Mouse (Mus musculus): ENCODE measurements around the gene Asb18. TPM values are rescaled to one million over a fixed set of nuclear protein-coding genes. Genes with fewer than 3 reads are reported as not detected.

Asb18 gene
- polyA plus RNA-seq, 1 experiment from 2014 or later, result 0.34 TPM

GRCm38 (mm10) chr1:89940961-89941524, 73.4 kb downstream of the Asb18 start:
- 5% methylated on average over 15 of the region's 15 CpGs for WGBS
- H3K4me2 ChIP-seq (replicated peaks), result peak overlapping the region; percentile 65
- no peak overlapping the region for H3K9ac ChIP-seq (replicated peaks)
- no peaks in the 10 kb centered on the region for H3K36me3 ChIP-seq
- no peaks in the 10 kb centered on the region; the same call in 1 of the 2 replicates for H3K9me3 ChIP-seq
- H3K4me3 ChIP-seq (replicated peaks), result peak overlapping the region; percentile 37
- no peak for ATAC-seq
- peaks cover 21% of the 10 kb centered on the region for H3K4me1 ChIP-seq (replicated peaks)
- H3K27ac ChIP-seq, result no peak overlapping the region
- H3K27me3 ChIP-seq, result peaks cover 86% of the 10 kb centered on the region

GRCm38 (mm10) chr1:89939981-89940726, 74.3 kb downstream of the Asb18 start:
- 3% methylated on average over 34 of the region's 34 CpGs for WGBS
- no peak for ATAC-seq
- no peak overlapping the region for H3K4me3 ChIP-seq (replicated peaks)

GRCm38 (mm10) chr1:89939596-89939960, 74.9 kb downstream of the Asb18 start:
- no peaks in the 10 kb centered on the region; the same call in 1 of the 2 replicates for H3K9me3 ChIP-seq
- no peak overlapping the region for H3K4me2 ChIP-seq (replicated peaks)
- ATAC-seq, result no peak
- peaks cover 36% of the 10 kb centered on the region for H3K4me1 ChIP-seq (replicated peaks)
- H3K27ac ChIP-seq, result no peak overlapping the region
- H3K4me3 ChIP-seq (replicated peaks), result no peak overlapping the region
- WGBS, result 28% methylated on average over 16 of the region's 16 CpGs
- peaks cover 87% of the 10 kb centered on the region for H3K27me3 ChIP-seq
- no peak overlapping the region for H3K9ac ChIP-seq (replicated peaks)
- H3K36me3 ChIP-seq, result no peaks in the 10 kb centered on the region

More at GRCm38 (mm10) chr1:89939981-89940726, 74.3 kb downstream of the Asb18 start:
- Histone ChIP-seq H3K36me3 (no peaks in the 10 kb centered on the region), H3K27me3 (peaks cover 86% of the 10 kb centered on the region), H3K27ac (no peak overlapping the region), H3K4me1 (replicated peaks) (peaks cover 30% of the 10 kb centered on the region), H3K4me2 (replicated peaks) (no peak overlapping the region), H3K9ac (replicated peaks) (no peak overlapping the region), H3K9me3 (no peaks in the 10 kb centered on the region; the same call in 1 of the 2 replicates)

GRCm38 (mm10) chr1:89938884-89939595, 75.4 kb downstream of the Asb18 start:
- WGBS, result 21% methylated on average over 16 of the region's 16 CpGs
- H3K9me3 ChIP-seq, result no peaks in the 10 kb centered on the region; the same call in 1 of the 2 replicates
- H3K4me3 ChIP-seq (replicated peaks), result no peak overlapping the region
- peaks cover 41% of the 10 kb centered on the region for H3K4me1 ChIP-seq (replicated peaks)
- H3K36me3 ChIP-seq, result no peaks in the 10 kb centered on the region
- H3K27me3 ChIP-seq, result peaks cover 87% of the 10 kb centered on the region
- H3K9ac ChIP-seq (replicated peaks), result no peak overlapping the region
- no peak overlapping the region for H3K4me2 ChIP-seq (replicated peaks)
- no peak overlapping the region for H3K27ac ChIP-seq
- no peak for ATAC-seq

GRCm38 (mm10) chr1:89935493-89936348, 78.7 kb downstream of the Asb18 start:
- Histone ChIP-seq H3K27ac (no peak overlapping the region), H3K36me3 (no peaks in the 10 kb centered on the region), H3K9me3 (no peaks in the 10 kb centered on the region; the same call in 1 of the 2 replicates), H3K4me3 (replicated peaks) (no peak overlapping the region), H3K4me2 (replicated peaks) (peak overlapping the region; percentile 27), H3K27me3 (peaks cover 99% of the 10 kb centered on the region), H3K4me1 (replicated peaks) (peaks cover 49% of the 10 kb centered on the region), H3K9ac (replicated peaks) (no peak overlapping the region)
- 1% methylated on average over 29 of the region's 29 CpGs for WGBS
- ATAC-seq, result no peak

GRCm38 (mm10) chr1:89934316-89935260, 79.9 kb downstream of the Asb18 start:
- no peaks in the 10 kb centered on the region for H3K36me3 ChIP-seq
- no peak for ATAC-seq
- H3K4me2 ChIP-seq (replicated peaks), result peak overlapping the region; percentile 11; the same call in 1 of the 2 replicates
- WGBS, result 1% methylated on average over 19 of the region's 19 CpGs
- no peaks in the 10 kb centered on the region for H3K9me3 ChIP-seq
- 0 out of 2 replicates have a peak overlapping the region, but pooled peaks have one; percentile 11 for H3K4me3 ChIP-seq (replicated peaks)
- peaks cover 100% of the 10 kb centered on the region for H3K27me3 ChIP-seq
- H3K9ac ChIP-seq (replicated peaks), result no peak overlapping the region
- peaks cover 61% of the 10 kb centered on the region for H3K4me1 ChIP-seq (replicated peaks)
- no peak overlapping the region for H3K27ac ChIP-seq

- H3K36me3 ChIP-seq, result no peaks in the 10 kb centered on the region
- under 1% methylated on average over 21 of the region's 21 CpGs for WGBS
- H3K4me2 ChIP-seq (replicated peaks), result peak overlapping the region; percentile 11
Observed at GRCm38 (mm10) chr1:89933786-89934185, 80.7 kb downstream of the Asb18 start.

GRCm38 (mm10) chr1:89933028-89933427, 81.4 kb downstream of the Asb18 start:
- H3K27ac ChIP-seq, result peak overlapping the region; percentile 14
- no peaks in the 10 kb centered on the region for H3K36me3 ChIP-seq
- no peak overlapping the region for H3K4me3 ChIP-seq (replicated peaks)
- H3K9ac ChIP-seq (replicated peaks), result no peak overlapping the region
- H3K9me3 ChIP-seq, result no peaks in the 10 kb centered on the region
- H3K27me3 ChIP-seq, result peaks cover 100% of the 10 kb centered on the region
- H3K4me2 ChIP-seq (replicated peaks), result peak overlapping the region; percentile 60; the same call in 1 of the 2 replicates
- peaks cover 73% of the 10 kb centered on the region for H3K4me1 ChIP-seq (replicated peaks)
- no peak for ATAC-seq
- WGBS, result 5% methylated on average over 6 of the region's 6 CpGs

More at GRCm38 (mm10) chr1:89933786-89934185, 80.7 kb downstream of the Asb18 start:
- H3K27me3 ChIP-seq, result peaks cover 100% of the 10 kb centered on the region
- no peak for ATAC-seq
- no peak overlapping the region for H3K27ac ChIP-seq
- no peaks in the 10 kb centered on the region for H3K9me3 ChIP-seq
- H3K4me3 ChIP-seq (replicated peaks), result peak overlapping the region; percentile 11; the same call in 1 of the 2 replicates
- no peak overlapping the region for H3K9ac ChIP-seq (replicated peaks)
- H3K4me1 ChIP-seq (replicated peaks), result peaks cover 68% of the 10 kb centered on the region

GRCm38 (mm10) chr1:89932616-89933015, 81.8 kb downstream of the Asb18 start:
- H3K9me3 ChIP-seq, result no peaks in the 10 kb centered on the region
- peak overlapping the region; percentile 60 for H3K4me2 ChIP-seq (replicated peaks)
- under 1% methylated on average over 16 of the region's 16 CpGs for WGBS
- H3K4me3 ChIP-seq (replicated peaks), result no peak overlapping the region
- no peak overlapping the region for H3K9ac ChIP-seq (replicated peaks)
- H3K4me1 ChIP-seq (replicated peaks), result peaks cover 73% of the 10 kb centered on the region
- no peak overlapping the region; the same call in 1 of the 2 replicates for H3K27ac ChIP-seq
- ATAC-seq, result no peak
- H3K27me3 ChIP-seq, result peaks cover 100% of the 10 kb centered on the region
- no peaks in the 10 kb centered on the region for H3K36me3 ChIP-seq

GRCm38 (mm10) chr1:89932021-89932423, 82.4 kb downstream of the Asb18 start:
- Histone ChIP-seq H3K27ac (no peak overlapping the region), H3K4me2 (replicated peaks) (peak overlapping the region; percentile 60), H3K27me3 (peaks cover 100% of the 10 kb centered on the region), H3K4me3 (replicated peaks) (peak overlapping the region; percentile 44), H3K9ac (replicated peaks) (peak overlapping the region; percentile 46; the same call in 1 of the 2 replicates), H3K36me3 (no peaks in the 10 kb centered on the region), H3K9me3 (no peaks in the 10 kb centered on the region), H3K4me1 (replicated peaks) (peaks cover 76% of the 10 kb centered on the region)
- ATAC-seq, result no peak
- under 1% methylated on average over 19 of the region's 19 CpGs for whole genome bisulfite sequencing
